Mouse (Mus musculus): ENCODE measurements around the gene Fam104a.

Gene Fam104a

DNA sequence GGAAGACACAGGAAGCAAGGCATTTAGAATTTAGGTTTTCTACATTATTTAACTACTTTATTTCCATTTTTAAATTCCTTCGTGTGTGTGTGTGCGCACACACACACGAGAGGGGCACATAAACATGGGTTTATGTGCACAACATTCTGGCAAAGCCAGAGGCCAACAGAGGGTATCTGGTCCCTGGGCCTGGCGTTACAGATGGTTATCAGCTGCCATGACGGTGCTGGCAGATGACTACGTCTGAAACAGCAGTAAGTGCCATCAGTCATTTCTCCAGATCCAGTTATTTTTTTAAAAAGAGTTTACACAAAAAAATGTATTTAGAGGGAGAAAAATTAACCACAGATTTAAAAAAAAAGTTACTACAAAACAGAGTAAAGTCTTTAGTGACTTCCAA lies 17.8 kb downstream of the Fam104a start:
- DNase-seq (ENCODE audit: low read depth), result no peak

DNA sequence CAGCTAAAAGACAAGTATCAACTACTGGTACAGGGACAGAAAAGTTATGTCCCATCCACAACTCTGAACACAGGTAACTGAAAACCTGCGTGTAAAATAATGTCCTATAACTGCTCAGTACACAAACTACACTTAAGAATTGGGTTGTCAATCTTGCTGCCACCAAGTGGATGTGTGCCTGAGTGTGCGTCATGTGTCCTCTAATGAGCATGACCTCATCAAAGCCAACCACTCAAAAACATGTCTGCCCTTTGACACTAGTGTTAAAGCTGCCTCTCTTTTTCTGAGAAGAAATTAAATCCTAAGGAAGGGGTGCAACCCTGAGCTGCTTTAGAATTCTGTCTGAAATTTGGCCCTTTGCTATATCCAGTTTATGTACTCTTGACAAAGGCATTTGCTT lies 19.7 kb downstream of the Fam104a start:
- no peak for DNase-seq (ENCODE audit: low read depth)

DNA sequence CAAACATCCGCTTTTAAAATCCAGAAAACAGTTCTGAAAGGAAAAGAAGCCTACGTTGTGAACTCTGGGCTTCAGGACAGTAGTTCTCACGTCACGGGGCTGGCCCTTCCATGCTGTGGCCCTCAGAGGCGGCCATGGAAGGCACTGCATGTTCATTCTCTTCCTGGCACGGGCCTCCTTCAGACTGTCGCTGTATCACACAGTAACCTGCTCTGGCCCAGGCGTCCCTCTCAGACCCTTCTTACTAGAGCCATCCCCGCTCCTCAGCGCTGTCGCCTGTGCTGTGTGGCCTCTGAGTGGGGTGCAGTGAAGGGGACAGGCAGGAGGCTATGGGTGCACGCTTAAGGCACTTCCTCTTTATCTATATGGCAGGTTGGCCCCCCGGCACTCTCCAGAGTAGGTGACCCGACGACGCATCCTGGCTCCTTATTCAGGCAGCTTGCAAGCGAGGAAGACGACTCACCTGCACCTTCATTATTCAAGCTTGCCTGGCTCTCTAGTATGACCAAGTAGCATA lies 22.1 kb downstream of the Fam104a start:
- no peak for DNase-seq (ENCODE audit: low read depth)

DNA sequence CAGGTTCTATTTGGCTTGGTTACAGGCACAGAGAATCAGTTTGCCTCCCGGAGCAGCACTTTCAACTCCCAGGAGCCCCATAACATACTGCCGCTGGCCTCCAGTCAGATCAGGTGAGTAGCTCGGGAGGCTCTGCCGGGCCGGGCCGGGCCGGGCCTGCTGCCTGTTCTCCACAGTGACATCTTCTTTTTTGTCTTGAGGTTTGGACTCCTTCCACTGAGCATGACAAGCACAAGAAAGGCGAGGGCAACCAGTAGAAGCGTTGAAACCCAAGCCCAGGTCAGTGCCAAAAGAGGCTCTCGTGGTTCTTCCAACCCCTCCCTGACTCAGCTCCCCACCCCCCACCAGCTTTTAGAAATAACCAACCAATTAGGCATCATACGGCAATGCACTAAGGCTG lies 23.0 kb downstream of the Fam104a start:
- DNase-seq (ENCODE audit: low read depth), result peak; percentile 17

DNA sequence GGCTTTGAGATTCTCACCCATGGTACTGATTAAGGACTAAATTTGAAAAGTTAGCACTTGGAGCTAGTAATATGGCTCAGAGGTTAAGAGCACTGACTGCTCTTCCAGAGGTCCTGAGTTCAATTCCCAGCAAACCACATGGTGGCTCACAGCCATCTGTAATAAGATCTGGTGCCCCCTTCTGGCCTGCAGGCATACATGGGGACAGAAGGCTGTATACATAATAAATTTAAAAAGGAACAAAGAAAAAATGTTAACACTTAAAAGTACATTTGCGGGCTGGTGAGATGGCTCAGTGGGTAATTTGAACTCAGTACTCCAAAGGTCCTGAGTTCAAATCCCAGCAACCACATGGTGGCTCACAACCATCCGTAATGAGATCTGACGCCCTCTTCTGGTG lies 23.7 kb downstream of the Fam104a start:
- DNase-seq (ENCODE audit: low read depth), result peak; percentile 32

DNA sequence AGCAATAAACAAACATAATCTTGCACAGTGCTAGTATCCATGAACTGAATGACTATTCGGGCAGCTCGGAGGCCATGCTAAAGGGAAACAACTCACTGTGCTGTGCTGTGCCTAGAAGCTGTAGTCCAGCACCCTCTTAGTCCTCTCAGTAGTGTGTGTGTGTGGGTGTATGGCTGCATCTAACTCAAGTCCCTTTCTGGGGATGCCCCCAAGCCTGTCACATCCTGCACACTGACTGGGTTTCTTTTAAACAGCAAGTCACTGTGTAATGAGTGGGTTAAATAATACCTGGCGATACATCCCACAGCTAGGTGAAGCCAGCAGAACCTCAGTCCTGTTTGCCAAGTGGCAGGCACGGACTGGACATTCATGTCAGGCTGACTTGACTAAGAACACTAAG lies 25.2 kb downstream of the Fam104a start:
- no peak for DNase-seq (ENCODE audit: low read depth)

DNA sequence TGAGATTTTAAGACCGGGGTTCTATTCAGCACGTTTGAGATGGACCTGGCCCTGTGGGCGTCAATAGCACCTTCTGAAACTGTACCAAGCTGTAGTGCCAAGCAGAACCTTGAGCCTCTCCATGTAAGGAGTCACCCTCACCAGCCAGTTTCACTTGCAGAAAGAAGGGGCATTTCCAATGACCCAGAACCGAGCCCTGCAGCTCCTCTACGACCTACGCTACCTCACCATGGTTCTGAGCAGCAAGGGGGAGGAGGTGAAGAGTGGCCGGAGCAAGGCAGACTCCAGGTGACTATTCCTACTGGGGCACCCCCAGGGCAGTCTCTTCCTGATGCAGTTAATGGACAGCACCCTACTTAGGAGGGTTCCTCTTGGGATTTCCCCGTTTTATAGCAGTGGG lies 25.6 kb downstream of the Fam104a start:
- no peak for DNase-seq (ENCODE audit: low read depth)

DNA sequence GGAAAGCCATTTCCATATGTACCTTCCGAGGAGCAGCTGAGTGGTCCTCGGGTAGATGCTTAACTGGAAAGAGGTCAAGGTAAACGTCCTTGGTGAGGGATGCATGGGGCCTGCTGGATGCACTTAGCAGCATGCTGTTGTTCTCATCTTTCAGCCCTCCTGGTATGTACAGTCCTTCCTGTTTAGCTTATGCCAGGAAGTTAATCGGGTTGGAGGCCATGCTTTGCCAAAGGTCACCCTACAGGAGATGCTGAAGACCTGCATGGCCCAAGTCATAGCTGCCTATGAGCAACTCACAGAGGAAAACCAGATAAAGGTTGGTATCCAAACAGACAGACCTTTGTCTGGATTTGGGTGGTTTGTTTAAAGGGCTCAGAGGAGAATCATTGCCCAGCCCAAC lies 26.7 kb downstream of the Fam104a start:
- no peak for DNase-seq (ENCODE audit: low read depth)

DNA sequence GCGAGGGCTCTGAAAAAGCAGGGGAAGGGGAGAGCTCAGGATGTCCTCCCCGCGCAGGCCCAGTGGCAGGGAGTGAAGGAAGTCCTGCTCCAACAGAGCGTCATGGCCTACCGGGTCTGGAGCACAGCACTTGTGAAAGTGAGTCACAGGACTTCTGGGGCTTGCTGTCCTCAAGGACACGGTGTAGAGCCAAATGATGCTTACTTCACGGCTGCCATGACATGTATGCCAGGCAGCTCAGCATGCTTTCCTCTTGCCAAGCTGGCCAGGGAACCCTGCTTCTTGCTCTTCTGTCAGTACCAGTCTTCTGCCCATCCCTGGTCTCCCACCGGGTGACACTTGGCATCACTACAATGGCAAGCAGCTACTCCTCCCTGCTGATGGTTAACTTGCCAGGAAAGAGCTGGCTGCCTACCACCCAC lies 27.4 kb downstream of the Fam104a start:
- no peak for DNase-seq (ENCODE audit: low read depth)

DNA sequence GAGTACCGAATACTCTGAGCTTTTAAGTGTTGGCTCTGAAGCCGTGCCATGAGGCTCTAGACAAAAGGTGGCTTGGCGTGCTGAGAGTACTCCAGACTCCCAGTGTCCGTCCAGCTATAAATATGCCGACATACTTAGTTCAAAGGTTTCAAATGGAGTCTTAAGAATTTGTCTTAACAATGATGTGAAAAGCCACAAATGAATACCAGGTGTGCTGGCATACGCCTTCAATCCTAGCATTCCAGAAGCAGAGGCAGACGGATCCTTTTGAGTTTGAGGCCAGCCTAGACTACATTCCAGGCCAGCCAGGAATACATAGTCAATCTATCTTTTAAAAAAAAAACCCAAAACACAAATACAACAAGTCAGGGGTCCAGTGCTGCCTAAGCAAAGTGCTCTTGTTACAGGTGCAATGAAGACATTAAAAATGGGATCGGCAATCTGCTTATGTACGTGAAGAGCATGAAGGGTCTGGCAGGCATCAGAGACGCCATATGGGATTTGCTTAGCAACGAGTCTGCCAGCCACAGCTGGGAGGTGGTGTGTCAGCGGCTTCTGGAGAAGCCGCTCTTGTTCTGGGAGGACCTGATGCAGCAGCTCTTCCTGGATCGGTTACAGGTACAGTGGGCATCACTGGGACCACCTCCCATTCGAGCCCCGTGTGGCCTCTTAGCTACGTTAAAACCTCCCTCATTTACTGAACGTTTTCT lies 29.2 kb downstream of the Fam104a start:
- DNase-seq (ENCODE audit: low read depth), result peak; percentile 74

DNA sequence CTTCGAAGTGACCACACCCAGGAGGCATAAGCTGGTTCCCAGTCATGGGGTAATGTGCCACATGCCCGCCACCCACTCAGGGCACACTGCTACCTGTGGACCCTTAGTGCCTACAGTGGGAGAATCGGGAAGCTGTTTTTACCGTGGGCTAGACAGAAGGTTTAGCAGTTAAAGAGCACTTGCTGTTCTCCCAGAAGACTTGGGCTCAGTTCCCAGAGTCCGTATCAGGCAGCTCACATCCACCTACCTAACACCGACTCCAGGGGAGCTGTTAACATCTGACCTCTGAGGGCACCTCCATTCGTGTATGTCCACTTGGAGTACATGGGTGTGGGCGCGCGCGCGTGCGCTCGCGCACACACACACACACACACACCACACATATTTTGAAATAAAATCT lies 29.9 kb downstream of the Fam104a start:
- no peak for DNase-seq (ENCODE audit: low read depth)

DNA sequence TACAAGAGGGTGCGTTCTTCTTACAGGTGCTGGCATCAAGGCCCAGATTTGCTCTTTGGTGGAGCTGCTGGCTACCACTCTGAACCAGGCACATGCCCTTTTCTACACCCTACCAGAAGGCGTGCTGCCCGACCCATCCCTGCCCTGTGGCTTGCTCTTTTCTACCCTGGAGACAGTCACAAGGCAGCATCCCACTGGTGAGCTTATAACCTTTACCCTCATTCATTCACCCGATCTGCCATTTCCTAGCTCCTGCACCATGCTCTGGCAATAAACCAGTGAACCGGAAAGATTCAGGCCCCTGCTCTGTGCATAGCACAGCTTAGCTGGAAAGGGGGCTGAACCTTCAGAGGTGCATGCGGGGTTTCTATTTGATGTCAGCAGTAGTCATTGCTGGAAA lies 31.4 kb downstream of the Fam104a start:
- no peak for DNase-seq (ENCODE audit: low read depth)

DNA sequence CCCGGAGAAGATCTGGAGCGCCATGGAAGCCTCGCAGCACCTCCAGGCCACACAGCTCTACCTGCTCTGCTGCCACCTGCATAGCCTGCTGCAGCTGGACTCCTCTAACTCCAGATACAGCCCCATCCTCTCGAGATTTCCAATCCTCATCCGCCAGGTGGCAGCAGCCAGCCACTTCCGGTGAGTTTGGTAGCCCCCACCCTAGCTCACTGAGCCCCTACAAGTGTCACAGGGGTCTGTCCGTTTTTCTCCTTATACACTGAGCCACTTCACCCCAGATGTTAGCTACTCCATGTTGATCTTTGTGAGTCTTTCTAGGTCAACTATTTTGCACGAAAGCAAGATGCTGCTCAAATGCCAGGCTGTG lies 32.1 kb downstream of the Fam104a start:
- DNase-seq (ENCODE audit: low read depth), result peak; percentile 25

DNA sequence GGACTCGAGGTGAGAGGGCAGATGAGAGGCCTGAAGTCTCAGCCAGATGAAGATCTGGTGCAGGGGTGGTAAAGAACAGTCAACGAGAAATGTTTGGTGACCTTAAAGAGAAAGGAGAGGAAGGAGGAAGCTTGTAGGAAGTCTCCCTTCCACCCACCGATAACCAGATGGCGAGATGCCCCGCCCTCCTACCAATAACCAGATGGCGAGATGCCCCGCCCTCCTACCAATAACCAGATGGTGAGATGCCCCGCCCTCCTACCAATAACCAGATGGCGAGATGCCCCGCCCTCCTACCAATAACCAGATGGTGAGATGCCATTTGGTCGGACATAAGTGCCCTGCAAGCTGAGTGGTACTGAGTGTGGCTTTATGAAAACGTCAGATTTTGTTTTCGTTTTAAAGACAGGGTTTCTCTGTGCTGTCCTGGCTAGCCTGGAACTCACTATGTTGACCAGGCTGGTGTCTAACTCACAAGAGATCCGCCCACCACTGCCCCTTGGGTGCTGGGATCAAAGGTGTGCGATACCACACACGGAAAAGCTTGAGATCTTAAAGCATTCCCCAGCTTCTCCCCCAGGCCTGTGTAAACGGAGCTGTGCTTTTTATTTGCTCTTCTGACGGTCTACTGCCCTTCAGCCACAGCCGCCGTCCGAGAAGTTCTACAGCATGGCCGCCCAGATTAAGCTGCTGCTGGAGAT lies 32.6 kb downstream of the Fam104a start:
- no peak for DNase-seq (ENCODE audit: low read depth)

DNA sequence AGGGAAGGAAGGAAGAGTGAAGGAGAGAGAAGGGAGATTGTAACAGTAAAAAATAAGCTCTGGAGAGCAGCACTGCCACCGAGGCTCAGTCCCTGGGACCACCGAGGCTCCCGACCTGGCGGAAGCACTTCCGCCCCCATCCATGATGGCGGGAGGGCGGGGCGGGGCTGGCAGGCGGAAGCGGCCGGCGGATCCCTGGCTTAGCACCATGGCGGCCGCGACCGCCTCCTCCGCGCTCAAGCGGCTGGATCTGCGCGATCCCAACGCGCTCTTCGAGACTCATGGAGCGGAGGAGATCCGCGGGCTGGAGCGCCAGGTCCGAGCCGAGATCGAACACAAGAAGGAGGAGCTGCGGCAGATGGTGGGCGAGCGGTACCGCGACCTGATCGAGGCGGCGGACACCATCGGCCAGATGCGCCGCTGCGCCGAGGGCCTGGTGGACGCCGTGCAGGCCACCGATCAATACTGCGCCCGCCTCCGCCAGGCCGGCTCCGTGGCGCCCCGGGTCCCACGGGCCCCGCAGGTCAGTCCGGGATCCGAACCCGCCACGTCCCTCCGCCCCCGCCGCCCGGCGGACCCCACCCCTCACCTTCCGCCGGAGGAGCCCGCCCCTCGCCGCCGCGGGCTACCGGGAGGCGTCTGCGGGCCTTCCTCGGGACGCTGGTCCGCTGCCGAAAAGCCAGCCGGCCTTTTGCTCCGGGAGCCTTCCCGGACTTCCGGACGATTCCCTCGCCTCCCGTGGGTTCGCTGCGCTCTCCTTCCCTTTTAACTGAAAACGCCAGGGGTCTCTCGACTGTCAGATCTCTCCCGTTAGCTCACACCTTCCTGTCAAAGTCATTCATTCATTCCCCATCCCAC lies 34.4 kb downstream of the Fam104a start, which contains the start of gene Slc39a11:
TSS of gene Slc39a11 (minus strand) at position 727 of the 858 bp plus-strand sequence.
- DNase-seq (ENCODE audit: low read depth), result peak; percentile 90

DNA sequence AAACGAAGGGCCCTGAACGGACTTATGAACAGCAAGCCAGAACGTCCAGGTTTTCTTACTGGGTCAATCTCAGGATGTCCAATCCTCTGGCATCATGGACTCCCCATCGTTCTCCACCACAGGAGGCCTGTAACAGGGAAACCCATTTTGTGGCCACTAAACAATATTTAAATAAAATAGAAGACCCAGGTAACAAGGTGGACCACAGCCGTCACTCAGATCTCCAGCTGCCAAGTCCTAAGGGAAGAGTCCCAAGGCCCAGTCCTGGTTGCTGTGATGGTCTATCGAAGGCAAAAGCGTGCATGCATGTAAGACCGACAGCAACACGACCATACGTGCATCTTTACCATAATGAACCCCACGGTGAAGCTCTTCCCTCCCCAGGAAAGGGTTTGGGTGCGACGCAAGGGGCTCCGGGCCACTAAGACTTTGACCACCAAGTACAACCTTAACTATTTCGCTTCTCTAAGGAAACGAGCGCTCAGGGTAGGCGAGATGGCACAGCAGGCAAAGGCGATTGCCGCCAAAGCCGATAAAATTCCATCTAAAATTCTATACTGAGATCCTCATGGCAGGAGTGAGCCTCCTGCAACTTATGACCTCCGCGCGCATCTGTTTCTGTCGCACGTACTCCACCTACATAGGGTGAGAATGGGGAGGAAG lies 35.1 kb downstream of the Fam104a start, which contains the start of gene Cog1:
TSS of gene Cog1 (plus strand) at position 480 of the 663 bp plus-strand sequence.
- DNase-seq (ENCODE audit: low read depth), result peak; percentile 8

DNA sequence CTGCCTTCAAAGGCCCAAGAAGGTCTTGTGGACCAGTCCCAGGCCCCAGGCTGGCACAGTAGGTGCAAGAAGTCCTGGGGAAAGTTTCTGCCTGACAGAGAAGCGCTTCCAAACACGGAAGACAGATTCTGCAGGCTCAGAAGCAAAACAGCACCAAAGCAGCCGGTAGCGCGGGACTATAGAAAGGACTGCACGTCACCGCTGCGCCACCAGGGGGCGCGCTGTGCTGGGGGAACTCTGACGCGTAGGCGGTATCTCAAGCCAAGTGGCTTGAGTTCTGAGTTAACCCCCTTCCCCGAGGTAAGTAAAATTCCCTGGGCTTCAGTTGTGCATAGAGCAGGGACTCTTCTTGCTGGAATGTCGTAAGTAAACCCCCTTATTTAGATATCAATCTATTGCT lies 35.8 kb downstream of the Fam104a start:
- peak; percentile 94 for DNase-seq (ENCODE audit: low read depth)

DNA sequence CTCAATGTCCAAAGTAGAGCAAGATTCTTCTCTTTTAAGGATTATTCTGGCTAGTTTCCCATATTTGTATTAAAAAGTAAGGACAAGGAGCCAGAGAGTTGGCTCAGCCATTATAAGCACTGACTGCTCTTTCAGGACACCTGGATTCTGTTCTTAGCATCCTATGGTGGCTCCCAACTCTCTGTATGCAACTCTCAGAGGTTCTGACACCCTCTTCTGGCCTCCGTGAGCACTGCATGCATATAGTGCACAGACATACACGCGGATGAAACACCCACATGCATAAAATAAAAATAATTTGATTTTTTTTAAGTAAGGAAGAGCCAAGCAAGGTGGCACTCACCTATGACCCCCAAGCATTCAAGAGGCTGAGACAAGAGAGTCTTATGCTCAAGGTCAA lies 38.8 kb downstream of the Fam104a start:
- no peak for DNase-seq (ENCODE audit: low read depth)

DNA sequence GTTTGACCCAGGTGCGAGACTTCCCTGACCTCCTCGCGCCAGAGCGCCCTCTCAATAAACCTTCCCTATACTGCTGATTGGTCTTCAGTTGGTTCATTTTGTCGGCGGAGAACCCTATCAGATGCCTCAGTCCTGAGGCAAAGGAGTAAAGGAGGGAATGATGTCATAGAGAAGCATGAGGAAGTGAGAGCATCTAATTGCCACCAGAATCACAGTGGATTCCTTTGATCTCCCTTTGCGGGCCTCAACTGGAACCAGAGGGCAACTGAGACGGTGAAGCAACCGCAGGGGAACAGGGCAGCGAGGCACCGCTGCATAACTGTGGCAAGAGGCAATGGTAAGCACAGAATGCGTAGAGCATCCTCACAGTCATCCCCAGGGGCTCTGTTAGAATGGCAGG lies 45.3 kb downstream of the Fam104a start:
- DNase-seq (ENCODE audit: low read depth), result no peak

DNA sequence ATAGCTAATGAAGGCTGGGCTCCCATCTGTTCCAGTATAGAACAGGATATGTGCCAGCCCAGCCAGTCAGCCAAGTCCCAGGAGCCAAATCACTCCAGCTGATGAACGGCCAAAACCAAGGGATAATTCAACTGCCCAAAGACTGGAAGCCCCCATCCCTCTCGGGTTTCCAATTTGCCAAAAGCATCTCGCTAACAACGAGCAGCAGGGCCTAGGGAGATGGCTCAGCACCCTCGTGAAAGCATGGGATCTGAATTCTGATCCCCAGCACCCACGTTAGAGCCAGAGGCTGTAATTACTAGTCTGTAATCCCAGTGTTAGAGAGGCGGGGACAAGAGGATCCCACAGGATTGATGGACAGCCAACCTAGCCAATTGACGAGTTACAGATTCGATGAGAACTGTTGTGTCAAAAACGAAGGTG lies 49.2 kb downstream of the Fam104a start:
- DNase-seq (ENCODE audit: low read depth), result peak; percentile 39

DNA sequence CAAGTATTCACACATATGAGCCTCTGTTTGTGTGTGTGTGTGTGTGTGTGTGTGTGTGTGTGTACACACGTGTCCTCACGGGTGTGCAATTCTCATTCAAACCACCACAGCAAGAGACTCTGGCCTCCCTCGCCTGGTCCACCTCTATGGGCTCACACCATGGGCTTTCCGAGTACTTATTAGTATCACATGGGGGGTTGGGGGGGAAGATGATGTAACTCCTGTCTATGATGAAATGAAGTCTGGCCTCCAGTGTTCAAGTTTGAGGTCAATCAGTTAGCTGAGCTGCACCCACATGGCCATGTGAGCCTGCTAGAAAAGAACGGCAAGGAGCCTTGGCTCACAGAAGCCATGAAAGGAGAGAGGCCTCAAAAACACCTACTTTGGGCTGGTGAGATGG lies 50.6 kb downstream of the Fam104a start:
- DNase-seq (ENCODE audit: low read depth), result peak; percentile 33

DNA sequence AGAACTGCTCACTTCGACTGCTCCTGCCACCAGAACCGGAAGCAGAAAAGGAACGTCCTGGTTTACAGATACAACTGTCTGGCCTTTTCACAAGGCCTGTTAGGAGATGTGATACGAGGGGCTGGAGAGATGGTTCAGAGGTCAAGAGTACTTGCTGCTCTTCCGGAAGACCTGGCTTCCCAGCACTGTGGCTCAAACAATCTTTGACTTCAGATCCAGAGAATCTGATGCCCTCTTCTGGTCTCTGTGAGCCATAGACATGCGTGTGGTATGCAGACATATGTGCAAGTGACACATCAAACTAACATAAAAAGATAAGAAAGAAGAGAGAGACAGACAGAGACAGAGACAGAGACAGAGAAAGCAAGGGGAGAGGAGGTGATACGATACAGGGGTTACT lies 51.7 kb downstream of the Fam104a start:
- no peak for DNase-seq (ENCODE audit: low read depth)

All from NIH3T3 (cell line).